7 mouse cellular contexts compared by ENCODE assay signal in genomic region chr7:45154993-45155514, GRCm38 (mm10). TPM values are rescaled to one million over a fixed set of nuclear protein-coding genes. Genes with fewer than 3 reads are reported as not detected.
A peak's percentile ranks its signal among the peaks of the same experiment; 100 is the strongest.
DNase-seq lines count a peak whose midpoint lies in the region; ATAC-seq and TF ChIP-seq lines count a peak whose summit lies in the region.

No protein-coding gene starts in this region.

- ATAC-seq in heart, embryonic 12.5 days (ENCODE audit: insufficient number of reproducible peaks, low FRiP score): peak; percentile 9; the same call in 1 of the 2 replicates
- peak; percentile 11; the same call in 1 of the 2 replicates for ATAC-seq in kidney, postnatal 0 days (replicated peaks; ENCODE audit: low FRiP score, low read depth)

- H3K9ac ChIP-seq in ES-Bruce4 (ENCODE audit: low read depth, poor library complexity, severe bottlenecking): no peak overlapping the region; the same call in 1 of the 2 replicates
- H3K9ac ChIP-seq in heart, embryonic 12.5 days: 0 out of 2 replicates have a peak overlapping the region, but pooled peaks have one; percentile 18
- H3K9ac ChIP-seq in kidney, postnatal 0 days (ENCODE audit: low read depth, low read length): no peak overlapping the region

- peak overlapping the region; percentile 56 for H3K4me3 ChIP-seq in ES-Bruce4 (ENCODE audit: low read depth, low read length)
- H3K4me3 ChIP-seq in heart, embryonic 12.5 days: peak overlapping the region; percentile 66
- H3K4me3 ChIP-seq in kidney, postnatal 0 days (replicated peaks; ENCODE audit: low read depth, low read length): peak overlapping the region; percentile 48
- peak overlapping the region; percentile 97 for H3K4me3 ChIP-seq in megakaryocyte, embryonic 14.5 days (replicated peaks)

- no peak for TF ChIP-seq POLR2A in ES-Bruce4 (IDR thresholded peaks at IDR 0.05; ENCODE audit: insufficient read depth, low read length)

- H3K36me3 ChIP-seq in ES-Bruce4 (ENCODE audit: control insufficient read depth, insufficient read depth, low read length, poor library complexity, severe bottlenecking): no peaks in the 10 kb centered on the region
- peaks cover 31% of the 10 kb centered on the region for H3K36me3 ChIP-seq in heart, embryonic 12.5 days
- peaks cover 11% of the 10 kb centered on the region; the same call in 1 of the 2 replicates for H3K36me3 ChIP-seq in kidney, postnatal 0 days (ENCODE audit: insufficient read depth, low read length)
- H3K36me3 ChIP-seq in megakaryocyte, embryonic 14.5 days (replicated peaks; ENCODE audit: low read length): peaks cover 44% of the 10 kb centered on the region

- TF ChIP-seq EP300 in ES-Bruce4 (IDR thresholded peaks at IDR 0.05; ENCODE audit: insufficient read depth, low read depth, low read length): no peak

- H3K4me1 ChIP-seq in ES-Bruce4 (ENCODE audit: control insufficient read depth, insufficient read depth, low read length): peaks cover 5% of the 10 kb centered on the region
- peaks cover 12% of the 10 kb centered on the region for H3K4me1 ChIP-seq in heart, embryonic 12.5 days (replicated peaks)
- H3K4me1 ChIP-seq in kidney, postnatal 0 days (replicated peaks; ENCODE audit: insufficient read depth, low read length): peaks cover 7% of the 10 kb centered on the region
- peaks cover 30% of the 10 kb centered on the region for H3K4me1 ChIP-seq in megakaryocyte, embryonic 14.5 days

- H3K9me3 ChIP-seq in ES-Bruce4 (replicated peaks; ENCODE audit: control insufficient read depth, insufficient read depth, low read length, poor library complexity, severe bottlenecking): no peaks in the 10 kb centered on the region
- no peaks in the 10 kb centered on the region for H3K9me3 ChIP-seq in heart, embryonic 12.5 days (replicated peaks)
- H3K9me3 ChIP-seq in kidney, postnatal 0 days (replicated peaks; ENCODE audit: low read length): no peaks in the 10 kb centered on the region
- no peaks in the 10 kb centered on the region for H3K9me3 ChIP-seq in megakaryocyte, embryonic 14.5 days

- DNase-seq in B cell, adult 2 months: peak; percentile 71
- peak; percentile 71 to 81 for DNase-seq in cerebellum, postnatal 25 days
- DNase-seq in kidney, postnatal 0 days (ENCODE audit: low spot score): peak; percentile 61
- DNase-seq in spleen, postnatal 36 days (ENCODE audit: low spot score in 2 of 2): peak; percentile 32 to 44

- peak; percentile 80 for TF ChIP-seq CTCF in ES-Bruce4 (IDR thresholded peaks at IDR 0.05; ENCODE audit: low read depth, low read length)
- peak; percentile 73 for TF ChIP-seq CTCF in kidney, postnatal 0 days (IDR thresholded peaks at IDR 0.05; ENCODE audit: low read depth)

- peak overlapping the region; percentile 82 for H3K4me2 ChIP-seq in heart, embryonic 12.5 days
- peak overlapping the region; percentile 73 for H3K4me2 ChIP-seq in kidney, postnatal 0 days (ENCODE audit: low read length)

- 76% methylated on average over 12 of the region's 12 CpGs for whole genome bisulfite sequencing in heart, embryonic 12.5 days
- 82% methylated on average over 12 of the region's 12 CpGs for WGBS in kidney, postnatal 0 days

- peak overlapping the region; percentile 11; the same call in 1 of the 2 replicates for H3K27ac ChIP-seq in ES-Bruce4 (ENCODE audit: insufficient read depth, low read length)
- H3K27ac ChIP-seq in heart, embryonic 12.5 days (ENCODE audit: poor library complexity, severe bottlenecking): 0 out of 2 replicates have a peak overlapping the region, but pooled peaks have one; percentile 7
- H3K27ac ChIP-seq in kidney, postnatal 0 days: 0 out of 2 replicates have a peak overlapping the region, but pooled peaks have one; percentile 93

- no peaks in the 10 kb centered on the region for H3K27me3 ChIP-seq in ES-Bruce4 (ENCODE audit: control insufficient read depth, insufficient read depth, low read length, poor library complexity, severe bottlenecking)
- no peaks in the 10 kb centered on the region for H3K27me3 ChIP-seq in heart, embryonic 12.5 days (replicated peaks)
- no peaks in the 10 kb centered on the region for H3K27me3 ChIP-seq in kidney, postnatal 0 days (ENCODE audit: insufficient read depth, low read length)
- peaks cover 1% of the 10 kb centered on the region for H3K27me3 ChIP-seq in megakaryocyte, embryonic 14.5 days (replicated peaks)

RNA-seq across cellular contexts. Expression of gene Aldh16a1, which starts 0.7 kb away (rescaled TPM):
- 36.9 and 44.2 TPM in 2 replicates for polyA plus RNA-seq in ES-Bruce4 (2011; ENCODE audit: insufficient read depth, insufficient read length, low read depth, missing spikeins)
- 34.9 and 39.6 TPM in 2 replicates for polyA plus RNA-seq in heart, embryonic 12.5 days (2016; fragmentation: Nextera tagmentation; extraction: Ambion mirVana)
- 55.4 and 62.7 TPM in 2 replicates for polyA plus RNA-seq in kidney, postnatal 0 days (2015; fragmentation: Nextera tagmentation; extraction: Ambion mirVana)
- 56.7 and 76.4 TPM in 2 replicates for polyA plus RNA-seq in megakaryocyte, embryonic 14.5 days (2012; ENCODE audit: insufficient read depth, low replicate concordance)

RNA-seq across cellular contexts. Expression of gene Pih1d1, which starts 1.0 kb away (rescaled TPM):
- 38.5 and 43.6 TPM in 2 replicates for polyA plus RNA-seq in ES-Bruce4 (2011; ENCODE audit: insufficient read depth, insufficient read length, low read depth, missing spikeins)
- 81.3 and 86.2 TPM in 2 replicates for polyA plus RNA-seq in heart, embryonic 12.5 days (2016; fragmentation: Nextera tagmentation; extraction: Ambion mirVana)
- 81.3 and 88.6 TPM in 2 replicates for polyA plus RNA-seq in kidney, postnatal 0 days (2015; fragmentation: Nextera tagmentation; extraction: Ambion mirVana)
- polyA plus RNA-seq in megakaryocyte, embryonic 14.5 days (2012; ENCODE audit: insufficient read depth, low replicate concordance): 35.3 and 64.9 TPM in 2 replicates

RNA-seq across cellular contexts. Expression of gene Slc17a7, which starts 8.7 kb away (rescaled TPM):
- polyA plus RNA-seq in ES-Bruce4 (2011; ENCODE audit: insufficient read depth, insufficient read length, low read depth, missing spikeins): 0.94 and 1.6 TPM in 2 replicates
- 2.6 and 3.8 TPM in 2 replicates for polyA plus RNA-seq in heart, embryonic 12.5 days (2016; fragmentation: Nextera tagmentation; extraction: Ambion mirVana)
- polyA plus RNA-seq in kidney, postnatal 0 days (2015; fragmentation: Nextera tagmentation; extraction: Ambion mirVana): 0.17 TPM in 2 replicates
- polyA plus RNA-seq in megakaryocyte, embryonic 14.5 days (2012; ENCODE audit: insufficient read depth, low replicate concordance): 0.06 TPM in 1 of 2 replicates, not detected in the other

RNA-seq across cellular contexts. Expression of gene Flt3l, which starts 18.8 kb away (rescaled TPM):
- polyA plus RNA-seq in ES-Bruce4 (2011; ENCODE audit: insufficient read depth, insufficient read length, low read depth, missing spikeins): 3.0 and 3.7 TPM in 2 replicates
- 1.1 and 1.2 TPM in 2 replicates for polyA plus RNA-seq in heart, embryonic 12.5 days (2016; fragmentation: Nextera tagmentation; extraction: Ambion mirVana)
- polyA plus RNA-seq in kidney, postnatal 0 days (2015; fragmentation: Nextera tagmentation; extraction: Ambion mirVana): 2.2 and 2.4 TPM in 2 replicates
- polyA plus RNA-seq in megakaryocyte, embryonic 14.5 days (2012; ENCODE audit: insufficient read depth, low replicate concordance): 78.6 and 81.1 TPM in 2 replicates

RNA-seq across cellular contexts. Expression of gene Gm45713, which starts 19.0 kb away (rescaled TPM):
- not detected in 2 replicates for polyA plus RNA-seq in ES-Bruce4 (2011; ENCODE audit: insufficient read depth, insufficient read length, low read depth, missing spikeins)
- 0.22 and 0.50 TPM in 2 replicates for polyA plus RNA-seq in heart, embryonic 12.5 days (2016; fragmentation: Nextera tagmentation; extraction: Ambion mirVana)
- polyA plus RNA-seq in kidney, postnatal 0 days (2015; fragmentation: Nextera tagmentation; extraction: Ambion mirVana): 0.83 and 1.3 TPM in 2 replicates
- polyA plus RNA-seq in megakaryocyte, embryonic 14.5 days (2012; ENCODE audit: insufficient read depth, low replicate concordance): 2.1 and 9.4 TPM in 2 replicates

Comparison
In these comparisons a context has a peak if more than half of its experiments do, and no peak if none do; other contexts are left out.
1. Peak in every context shown above with its lines: DNase-seq, ATAC-seq, H3K4me3 ChIP-seq and H3K27ac ChIP-seq.
2. H3K27ac ChIP-seq: peak in every context shown above with its lines; median percentile 93 in kidney, postnatal 0 days; 11 in ES-Bruce4; 7 in heart, embryonic 12.5 days.